Mouse (Mus musculus) erythroblast, embryonic 14.5 days (primary cell): ENCODE measurements around the gene Lpp. TPM values are rescaled to one million over a fixed set of nuclear protein-coding genes. Genes with fewer than 3 reads are reported as not detected.

Source experiments
- H3K27me3 ChIP-seq: 2 replicates; pipeline ENCODE4 v1.6.1; 2012; ENCODE audit warnings: inconsistent platforms; ENCODE audit not compliant: control insufficient read depth
- H3K36me3 ChIP-seq: 2 replicates; pipeline ENCODE4 v1.6.1; 2012; ENCODE audit warnings: mild to moderate bottlenecking, inconsistent platforms; ENCODE audit not compliant: control insufficient read depth
- H3K4me1 ChIP-seq: 2 replicates; pipeline ENCODE4 v1.6.1; 2012; ENCODE audit warnings: inconsistent platforms; ENCODE audit not compliant: control insufficient read depth
- H3K4me3 ChIP-seq: replicated peaks from 2 replicates; pipeline ENCODE3; 2012; ENCODE audit warnings: moderate library complexity, mild to moderate bottlenecking, inconsistent platforms
- H3K9me3 ChIP-seq: 2 replicates; pipeline ENCODE4 v1.6.1; 2012; ENCODE audit warnings: low read length, inconsistent platforms, mixed read lengths; ENCODE audit not compliant: control insufficient read depth
- GATA1 ChIP-seq: IDR thresholded peaks from 2 replicates; pipeline ENCODE4 v1.6.1; 2012; ENCODE audit warnings: low read length, inconsistent platforms, mixed read lengths
- TAL1 ChIP-seq: IDR thresholded peaks from 3 replicates; pipeline ENCODE4 v1.6.1; 2012; ENCODE audit warnings: low read length, inconsistent platforms, mixed read lengths
- polyA plus RNA-seq: library from polyadenylated mRNA; stranded (reverse); fragments of >175 nt; gene quantifications from 2 replicates; pipeline ENCODE4 v1.2.3, GENCODE M21; 2012

The Lpp gene
- polyA plus RNA-seq, 1 experiment = not detected

- H3K27me3 ChIP-seq = no peaks in the 10 kb centered on the region
Measured at GRCm38 (mm10) chr16:24599766-24600165, 206.5 kb downstream of the Lpp start.

GRCm38 (mm10) chr16:24600260-24600948 is 207.1 kb downstream of the Lpp start:
- Histone ChIP-seq H3K9me3 (no peaks in the 10 kb centered on the region), H3K27me3 (no peaks in the 10 kb centered on the region), H3K4me3 (no peak overlapping the region), H3K36me3 (no peaks in the 10 kb centered on the region), H3K4me1 (no peaks in the 10 kb centered on the region)
- TF ChIP-seq TAL1 (no peak), GATA1 (no peak)

More at GRCm38 (mm10) chr16:24599766-24600165, 206.5 kb downstream of the Lpp start:
- Histone ChIP-seq H3K4me1 (no peaks in the 10 kb centered on the region), H3K36me3 (no peaks in the 10 kb centered on the region), H3K9me3 (no peaks in the 10 kb centered on the region), H3K4me3 (no peak overlapping the region)
- TF ChIP-seq GATA1 (no peak), TAL1 (no peak)

GRCm38 (mm10) chr16:24603342-24603741 is 210.0 kb downstream of the Lpp start:
- Histone ChIP-seq H3K4me3 (no peak overlapping the region), H3K27me3 (no peaks in the 10 kb centered on the region), H3K36me3 (no peaks in the 10 kb centered on the region), H3K9me3 (no peaks in the 10 kb centered on the region), H3K4me1 (no peaks in the 10 kb centered on the region)
- TF ChIP-seq TAL1 = no peak
- TF ChIP-seq GATA1 = no peak

GRCm38 (mm10) chr16:24607896-24608457 is 214.7 kb downstream of the Lpp start:
- Histone ChIP-seq H3K4me3 (no peak overlapping the region), H3K9me3 (no peaks in the 10 kb centered on the region), H3K4me1 (no peaks in the 10 kb centered on the region), H3K27me3 (no peaks in the 10 kb centered on the region), H3K36me3 (no peaks in the 10 kb centered on the region; the same call in 1 of the 2 replicates)
- TF ChIP-seq TAL1 (no peak), GATA1 (no peak)

- no peak for TF ChIP-seq TAL1
- no peak for TF ChIP-seq GATA1
- H3K4me1 ChIP-seq = no peaks in the 10 kb centered on the region
Measured at GRCm38 (mm10) chr16:24619458-24619857, 226.2 kb downstream of the Lpp start.

GRCm38 (mm10) chr16:24620021-24620420 is 226.7 kb downstream of the Lpp start:
- no peaks in the 10 kb centered on the region for H3K36me3 ChIP-seq
- no peak overlapping the region for H3K4me3 ChIP-seq
- H3K4me1 ChIP-seq = no peaks in the 10 kb centered on the region
- no peaks in the 10 kb centered on the region for H3K27me3 ChIP-seq
- TF ChIP-seq GATA1 (no peak), TAL1 (no peak)
- H3K9me3 ChIP-seq = no peaks in the 10 kb centered on the region

More at GRCm38 (mm10) chr16:24619458-24619857, 226.2 kb downstream of the Lpp start:
- no peaks in the 10 kb centered on the region for H3K36me3 ChIP-seq
- H3K4me3 ChIP-seq = no peak overlapping the region
- no peaks in the 10 kb centered on the region for H3K27me3 ChIP-seq
- no peaks in the 10 kb centered on the region for H3K9me3 ChIP-seq

GRCm38 (mm10) chr16:24622226-24623194 is 229.2 kb downstream of the Lpp start:
- H3K9me3 ChIP-seq = no peaks in the 10 kb centered on the region
- no peaks in the 10 kb centered on the region for H3K4me1 ChIP-seq
- H3K4me3 ChIP-seq = no peak overlapping the region
- H3K36me3 ChIP-seq = no peaks in the 10 kb centered on the region
- TF ChIP-seq TAL1 (no peak), GATA1 (no peak)
- no peaks in the 10 kb centered on the region for H3K27me3 ChIP-seq

GRCm38 (mm10) chr16:24624335-24624734 is 231.0 kb downstream of the Lpp start:
- Histone ChIP-seq H3K36me3 (no peaks in the 10 kb centered on the region), H3K4me1 (no peaks in the 10 kb centered on the region), H3K27me3 (no peaks in the 10 kb centered on the region), H3K9me3 (no peaks in the 10 kb centered on the region), H3K4me3 (no peak overlapping the region)
- no peak for TF ChIP-seq GATA1
- TF ChIP-seq TAL1 = no peak

- no peak overlapping the region for H3K4me3 ChIP-seq
- no peaks in the 10 kb centered on the region for H3K36me3 ChIP-seq
- H3K27me3 ChIP-seq = no peaks in the 10 kb centered on the region
- no peaks in the 10 kb centered on the region for H3K9me3 ChIP-seq
- TF ChIP-seq GATA1 = no peak
- no peak for TF ChIP-seq TAL1
- no peaks in the 10 kb centered on the region for H3K4me1 ChIP-seq
Measured at GRCm38 (mm10) chr16:24625576-24625975, 232.3 kb downstream of the Lpp start.
